Mouse (Mus musculus) spleen, adult 2 months (tissue): ENCODE results near the gene Morn1. TPM values are rescaled to one million over a fixed set of nuclear protein-coding genes. Genes with fewer than 3 reads are reported as not detected.

Experiments
- DNase-seq, 2 experiments: peaks; one replicate each; pipeline versions ENCODE4 v3.0.0 to v3.0.0-alpha.2; 2012 to 2021; ENCODE audit warnings: low spot score in 2 of 2, low read depth in 1 of 2
- H3K27ac ChIP-seq: fragments of 200-500 bp; 2 replicates; pipeline ENCODE4 v1.5.1; 2012; ENCODE audit warnings: low read length, inconsistent platforms; ENCODE audit not compliant: insufficient read depth
- H3K27me3 ChIP-seq: fragments of 200-500 bp; 2 replicates; pipeline ENCODE4 v1.6.1; 2012; ENCODE audit warnings: mild to moderate bottlenecking, moderate library complexity, low read length, inconsistent platforms; ENCODE audit not compliant: control insufficient read depth, insufficient read depth
- H3K36me3 ChIP-seq: fragments of 200-500 bp; 2 replicates; pipeline ENCODE4 v1.6.1; 2012; ENCODE audit warnings: mild to moderate bottlenecking, low read length, inconsistent platforms; ENCODE audit not compliant: control insufficient read depth, insufficient read depth
- H3K4me1 ChIP-seq: fragments of 200-500 bp; 2 replicates; pipeline ENCODE4 v1.6.1; 2011; ENCODE audit warnings: inconsistent platforms; ENCODE audit not compliant: control insufficient read depth, insufficient read depth, insufficient read length
- H3K4me3 ChIP-seq: fragments of 200-500 bp; 2 replicates; pipeline ENCODE4 v1.5.1; 2011; ENCODE audit warnings: mild to moderate bottlenecking, inconsistent platforms; ENCODE audit not compliant: insufficient read depth, insufficient read length; ENCODE audit errors: extremely low read depth
- CTCF ChIP-seq: fragments of 200-500 bp; IDR thresholded peaks from 2 replicates; pipeline ENCODE4 v1.5.1; 2011; ENCODE audit warnings: mild to moderate bottlenecking, inconsistent platforms; ENCODE audit not compliant: insufficient read depth, insufficient read length, insufficient replicate concordance; ENCODE audit errors: extremely low read depth
- POLR2A ChIP-seq: fragments of 200-500 bp; IDR thresholded peaks from 2 replicates; pipeline ENCODE4 v1.6.1; 2011; ENCODE audit warnings: low read depth, low read length, inconsistent platforms
- WGBS: fragments of 180-500 bp; shearing (Covaris S2); methylation state at CpG from one replicate; pipeline ENCODE4 v1.1.7; 2018; 5-methylcytosine and 5-hydroxymethylcytosine counted together
- polyA plus RNA-seq: library from polyadenylated mRNA; depleted of rRNA; stranded (reverse); fragments of >200 nt; gene quantifications from 2 replicates; pipeline ENCODE4 v1.2.3, GENCODE M21; 2012

The Morn1 gene
- polyA plus RNA-seq, 1 experiment, result 3.7 TPM

DNA sequence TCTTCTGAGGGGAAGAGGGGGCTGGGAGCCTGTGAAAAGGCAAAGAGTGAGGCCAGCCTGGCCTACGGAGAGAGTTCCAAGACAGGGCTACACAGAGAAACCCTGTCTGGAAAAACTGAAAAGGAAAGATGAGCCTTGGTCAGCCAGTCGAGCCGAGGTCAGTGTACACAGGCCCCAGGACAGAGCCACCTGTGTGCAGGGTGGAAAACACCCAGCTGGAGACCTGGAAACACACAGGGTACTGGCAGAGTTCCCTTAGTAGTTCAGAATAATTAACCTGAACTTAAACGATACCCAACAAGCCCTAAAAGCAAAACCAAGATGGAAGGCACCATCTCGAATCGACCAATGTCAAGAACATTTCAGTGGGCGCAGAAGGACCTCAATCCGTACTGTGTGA lies 52.1 kb downstream of the Morn1 start:
- no peak overlapping the region for H3K27ac ChIP-seq
- H3K4me3 ChIP-seq, result no peak overlapping the region
- H3K4me1 ChIP-seq, result no peaks in the 10 kb centered on the region
- no peaks in the 10 kb centered on the region for H3K27me3 ChIP-seq
- TF ChIP-seq POLR2A (no peak), CTCF (no peak)
- 91% methylated on average over 8 of the region's 8 CpGs for WGBS
- no peak for DNase-seq
- H3K36me3 ChIP-seq, result no peaks in the 10 kb centered on the region

DNA sequence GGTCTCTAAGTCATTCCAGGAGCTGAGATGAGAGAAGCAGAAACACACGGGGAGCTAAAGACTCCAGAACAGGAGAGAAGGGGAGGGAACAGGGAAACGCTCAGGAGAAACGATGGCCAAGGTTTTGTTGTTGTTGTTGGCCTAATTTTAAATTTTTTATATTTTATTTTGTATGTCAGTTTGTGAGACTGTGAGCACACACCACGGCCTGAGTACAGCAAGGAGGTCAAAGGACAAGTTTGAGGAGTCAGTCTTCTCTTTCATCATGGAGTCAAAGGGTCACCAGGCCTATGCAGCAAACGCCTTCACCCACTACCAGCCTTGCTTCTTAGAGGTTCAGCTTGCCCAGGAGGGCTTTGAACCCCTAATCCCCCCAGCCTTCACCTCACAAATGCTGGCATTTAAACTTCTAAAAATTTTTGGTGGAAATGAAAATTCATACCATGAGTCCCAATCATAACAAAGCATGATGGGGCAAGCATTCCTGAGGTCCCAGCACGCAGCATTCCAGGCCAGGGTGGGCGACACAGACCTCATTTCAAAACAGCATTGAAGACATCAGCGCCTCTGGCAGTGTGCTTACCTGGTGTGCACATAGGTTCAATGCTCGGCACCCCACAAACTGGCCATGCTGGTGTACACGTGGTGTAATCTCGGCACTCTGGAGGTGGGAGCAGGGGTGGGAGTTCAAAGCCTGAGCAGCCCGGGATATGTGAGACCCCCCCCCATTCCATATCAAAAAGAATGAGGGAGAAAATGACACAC lies 53.1 kb downstream of the Morn1 start:
- Histone ChIP-seq H3K4me3 (no peak overlapping the region), H3K27ac (no peak overlapping the region), H3K4me1 (no peaks in the 10 kb centered on the region), H3K27me3 (no peaks in the 10 kb centered on the region), H3K36me3 (no peaks in the 10 kb centered on the region)
- DNase-seq, result no peak
- WGBS, result 89% methylated on average over 12 of the region's 12 CpGs
- TF ChIP-seq POLR2A (no peak), CTCF (no peak)

DNA sequence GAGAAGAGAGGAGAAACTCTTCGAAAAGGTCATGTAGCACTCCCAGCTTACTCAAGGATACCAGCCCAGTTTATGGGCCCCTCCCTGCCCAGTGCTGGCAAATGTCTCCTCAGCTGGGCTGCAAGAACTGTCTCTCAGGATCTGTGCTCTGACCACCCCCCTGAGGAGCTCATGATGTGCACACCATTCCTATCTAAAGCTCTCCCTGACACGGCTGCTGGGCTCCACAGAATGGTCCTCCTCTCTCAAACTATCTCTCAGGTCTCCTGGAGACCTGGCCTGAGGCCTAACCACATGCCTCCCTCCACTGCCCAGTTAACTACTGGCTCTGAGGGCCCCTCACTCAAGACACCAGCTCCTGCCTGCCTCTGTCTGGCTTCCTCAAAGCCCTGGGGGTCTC lies 53.8 kb downstream of the Morn1 start:
- Histone ChIP-seq H3K4me1 (no peaks in the 10 kb centered on the region), H3K27me3 (no peaks in the 10 kb centered on the region), H3K36me3 (no peaks in the 10 kb centered on the region), H3K27ac (no peak overlapping the region), H3K4me3 (no peak overlapping the region)
- no peak for DNase-seq
- WGBS, result 88% methylated on average over 2 of the region's 2 CpGs
- no peak for TF ChIP-seq POLR2A

DNA sequence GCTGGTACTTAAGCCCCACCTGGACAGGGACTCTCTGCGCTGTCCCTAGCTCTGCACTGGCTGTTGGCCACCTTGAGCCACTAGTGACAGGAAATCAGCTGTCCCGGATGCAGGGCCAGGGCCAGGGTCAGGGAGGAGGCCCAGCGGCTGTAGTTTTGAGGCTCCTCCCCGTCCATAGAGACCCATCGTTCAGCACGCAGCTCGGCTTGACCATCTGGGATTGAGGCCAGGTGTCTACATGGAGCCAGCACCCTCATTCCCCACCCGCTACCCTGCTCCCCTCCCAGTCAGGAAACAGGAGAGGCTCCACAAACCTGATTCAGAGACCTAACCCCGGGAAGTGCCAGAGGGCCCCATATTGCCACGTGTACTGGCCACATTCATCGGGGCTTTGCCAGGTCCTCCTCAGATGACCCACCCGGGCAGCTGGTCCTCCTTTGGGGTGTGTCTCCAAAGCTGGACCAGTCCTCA lies 54.5 kb downstream of the Morn1 start:
- no peak overlapping the region for H3K4me3 ChIP-seq
- no peak for DNase-seq
- no peaks in the 10 kb centered on the region for H3K27me3 ChIP-seq
- no peak for TF ChIP-seq POLR2A
- no peak for TF ChIP-seq CTCF
- WGBS, result 75% methylated on average over 12 of the region's 12 CpGs
- no peak overlapping the region for H3K27ac ChIP-seq
- H3K4me1 ChIP-seq, result no peaks in the 10 kb centered on the region
- H3K36me3 ChIP-seq, result no peaks in the 10 kb centered on the region

DNA sequence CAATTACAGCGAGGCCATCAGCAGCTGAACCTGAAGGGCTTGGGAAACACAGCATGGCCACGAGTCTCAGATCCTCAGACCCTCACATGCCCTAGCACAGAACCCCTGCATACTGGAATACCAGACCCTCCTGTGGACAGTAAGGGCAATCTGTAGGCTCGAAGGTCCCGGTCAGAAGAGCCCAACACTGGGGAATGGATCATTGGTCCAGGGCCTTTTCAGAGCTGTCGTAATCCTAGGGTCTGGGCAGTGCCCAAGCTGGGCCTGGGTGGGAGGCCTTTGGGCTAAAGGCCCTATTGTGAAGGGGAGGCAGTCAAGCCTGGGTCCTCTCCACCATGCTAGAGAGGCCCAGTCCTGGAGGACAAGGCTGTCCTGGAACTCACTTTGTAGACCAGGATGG lies 56.5 kb downstream of the Morn1 start:
- no peak overlapping the region for H3K27ac ChIP-seq
- no peak for DNase-seq
- no peaks in the 10 kb centered on the region for H3K27me3 ChIP-seq
- H3K4me3 ChIP-seq, result no peak overlapping the region
- TF ChIP-seq POLR2A, result no peak
- TF ChIP-seq CTCF, result no peak
- H3K36me3 ChIP-seq, result no peaks in the 10 kb centered on the region
- H3K4me1 ChIP-seq, result no peaks in the 10 kb centered on the region
- 90% methylated on average over 5 of the region's 5 CpGs for WGBS

DNA sequence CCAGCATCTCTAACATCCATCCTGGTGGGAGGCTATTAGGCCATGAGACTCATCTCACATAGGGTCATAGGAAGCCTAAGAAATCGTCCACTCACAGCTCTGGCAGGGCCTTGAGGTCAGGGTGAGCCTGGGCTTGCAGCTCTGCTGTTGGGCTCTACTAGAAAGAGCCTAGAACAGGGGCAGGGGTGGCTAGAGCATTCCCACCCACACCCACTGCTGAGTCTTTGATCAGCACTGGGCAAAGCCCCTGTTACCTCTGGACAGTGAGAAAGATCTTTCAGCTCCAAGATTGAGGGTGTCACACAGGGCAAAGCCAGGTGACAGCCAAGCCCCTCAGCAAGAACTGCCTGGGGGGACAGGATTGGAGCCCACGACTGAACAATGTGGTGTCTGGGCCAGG lies 57.0 kb downstream of the Morn1 start:
- H3K4me3 ChIP-seq, result no peak overlapping the region
- H3K36me3 ChIP-seq, result no peaks in the 10 kb centered on the region
- TF ChIP-seq POLR2A, result no peak
- no peak for TF ChIP-seq CTCF
- no peaks in the 10 kb centered on the region for H3K4me1 ChIP-seq
- H3K27ac ChIP-seq, result 0 out of 2 replicates have a peak overlapping the region, but pooled peaks have one; percentile 3
- WGBS, result 69% methylated on average over 2 of the region's 2 CpGs
- no peaks in the 10 kb centered on the region for H3K27me3 ChIP-seq
- DNase-seq, result no peak

DNA sequence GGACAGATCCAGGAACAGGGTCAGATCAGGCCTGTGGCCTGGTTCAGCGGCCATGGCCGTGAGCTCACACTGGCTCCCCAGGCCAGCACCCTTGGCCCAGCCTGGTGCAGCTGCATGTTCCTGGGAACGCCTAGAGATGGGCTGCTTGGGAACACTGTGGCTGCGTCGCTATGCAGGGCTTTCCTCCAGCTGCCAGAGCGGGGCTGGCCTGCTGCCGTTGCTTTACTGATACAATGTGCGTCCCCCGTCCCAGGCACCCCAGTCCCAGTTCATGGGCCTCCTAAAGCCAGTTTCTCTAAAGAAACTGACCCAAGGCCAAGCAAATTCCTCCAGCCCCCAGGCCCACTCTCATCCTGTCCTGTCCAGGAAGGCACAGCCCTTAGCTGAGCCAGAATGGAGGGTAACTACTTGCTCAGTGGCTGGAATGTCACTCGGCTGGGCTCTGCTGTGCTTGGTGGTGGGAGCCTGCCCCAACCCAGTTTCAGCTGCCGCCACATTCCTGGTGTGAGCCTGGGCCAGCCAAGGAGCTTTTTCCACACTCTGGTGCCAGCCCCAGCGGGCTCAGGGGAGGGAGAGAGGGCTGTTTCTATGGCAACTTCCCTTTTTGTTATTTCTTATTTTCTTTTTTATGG lies 57.6 kb downstream of the Morn1 start:
- no peak for DNase-seq
- H3K27ac ChIP-seq, result 0 out of 2 replicates have a peak overlapping the region, but pooled peaks have one; percentile 3
- 81% methylated on average over 12 of the region's 12 CpGs for WGBS

More for the DNA sequence above, 57.6 kb downstream of the Morn1 start:
- no peaks in the 10 kb centered on the region for H3K4me1 ChIP-seq
- no peaks in the 10 kb centered on the region for H3K27me3 ChIP-seq
- TF ChIP-seq POLR2A (no peak), CTCF (no peak)
- H3K4me3 ChIP-seq, result no peak overlapping the region
- no peaks in the 10 kb centered on the region for H3K36me3 ChIP-seq
